Mouse (Mus musculus): ENCODE data around the gene Kifc3.

Kifc3 gene

GRCm38 (mm10) chr8:95175808-95176207, 26.8 kb downstream of the Kifc3 start:
- POLR2A ChIA-PET, result interaction anchor here in 3 of 4 experiments (0.5 to 1.2 kb wide), 6 partner anchors 15 to 962 kb away, joined by 3 to 5 read pairs (median 4); partner anchors contain the start of gene Nup93 (in 1 of the 3)
- CTCF ChIA-PET, result interaction anchor here in 2 of 4 experiments (0.6 to 0.8 kb wide), 3 partner anchors 22 to 472 kb away, joined by 3 to 7 read pairs (median 3); no protein-coding TSS in a partner anchor

- ChIA-PET POLR2A (interaction anchor here in 3 of 4 experiments (0.5 to 1.2 kb wide), 6 partner anchors 15 to 961 kb away, joined by 3 to 5 read pairs (median 4); partner anchors contain the start of gene Nup93 (in 1 of the 3)), CTCF (interaction anchor here in 2 of 4 experiments (0.6 kb wide), 2 partner anchors 22 to 152 kb away, joined by 3 to 7 read pairs; no protein-coding TSS in a partner anchor)
Observed at GRCm38 (mm10) chr8:95175306-95175705, 27.3 kb downstream of the Kifc3 start.

- CTCF ChIA-PET, result no interaction called here
Observed at GRCm38 (mm10) chr8:95172433-95172832, 30.2 kb downstream of the Kifc3 start.

GRCm38 (mm10) chr8:95167726-95168125, 34.9 kb downstream of the Kifc3 start:
- CTCF ChIA-PET, result interaction anchor here in 2 of 4 experiments (0.8 to 1.1 kb wide), 3 partner anchors 25 to 54 kb away, joined by 3 read pairs; no protein-coding TSS in a partner anchor

More at GRCm38 (mm10) chr8:95172433-95172832, 30.2 kb downstream of the Kifc3 start:
- POLR2A ChIA-PET, result interaction anchor here in 1 of 4 experiments (1.1 to 1.2 kb wide), 2 partner anchors 9 to 13 kb away, joined by 3 read pairs; no protein-coding TSS in a partner anchor

GRCm38 (mm10) chr8:95166400-95166799, 36.2 kb downstream of the Kifc3 start:
- ChIA-PET POLR2A (interaction anchor here in 1 of 4 experiments (0.6 to 2.1 kb wide), 6 partner anchors 15 to 106 kb away, joined by 3 to 7 read pairs (median 4); no protein-coding TSS in a partner anchor), CTCF (interaction anchor here in 2 of 4 experiments (0.7 to 1.4 kb wide), 3 partner anchors 9 to 43 kb away, joined by 3 to 4 read pairs (median 3); partner anchors contain the start of gene Kifc3 (in 1 of the 2))

More at GRCm38 (mm10) chr8:95167726-95168125, 34.9 kb downstream of the Kifc3 start:
- POLR2A ChIA-PET, result interaction anchor here in 1 of 4 experiments (2.1 kb wide), 1 partner anchor 26 kb away, joined by 4 read pairs; no protein-coding TSS in a partner anchor

- CTCF ChIA-PET, result interaction anchor here in 2 of 4 experiments (0.7 to 1.4 kb wide), 4 partner anchors 8 to 211 kb away, joined by 3 to 4 read pairs (median 3); partner anchors contain the start of gene Kifc3 (in 1 of the 2)
- POLR2A ChIA-PET, result interaction anchor here in 2 of 4 experiments (0.6 to 2.1 kb wide), 6 partner anchors 15 to 268 kb away, joined by 3 to 7 read pairs (median 4); no protein-coding TSS in a partner anchor
Observed at GRCm38 (mm10) chr8:95165923-95166322, 36.7 kb downstream of the Kifc3 start.

GRCm38 (mm10) chr8:95164469-95164868, 38.1 kb downstream of the Kifc3 start:
- ChIA-PET CTCF (interaction anchor here in 1 of 4 experiments (1.2 kb wide), 1 partner anchor 41 kb away, joined by 3 read pairs; no protein-coding TSS in a partner anchor), POLR2A (interaction anchor here in 1 of 4 experiments (1.2 kb wide), 1 partner anchor 13 kb away, joined by 3 read pairs; no protein-coding TSS in a partner anchor)

GRCm38 (mm10) chr8:95163969-95164368, 38.6 kb downstream of the Kifc3 start:
- CTCF ChIA-PET, result interaction anchor here in 1 of 4 experiments (1.2 kb wide), 1 partner anchor 41 kb away, joined by 3 read pairs; no protein-coding TSS in a partner anchor
- POLR2A ChIA-PET, result interaction anchor here in 1 of 4 experiments (1.2 kb wide), 1 partner anchor 13 kb away, joined by 3 read pairs; no protein-coding TSS in a partner anchor

- ChIA-PET POLR2A (interaction anchor here in 2 of 4 experiments (0.7 to 1.5 kb wide), 4 partner anchors 10 to 36 kb away, joined by 3 to 4 read pairs (median 3); no protein-coding TSS in a partner anchor), CTCF (interaction anchor here in 1 of 4 experiments (0.5 kb wide), 1 partner anchor 224 kb away, joined by 6 read pairs; no protein-coding TSS in a partner anchor)
Observed at GRCm38 (mm10) chr8:95162785-95163184, 39.8 kb downstream of the Kifc3 start.

GRCm38 (mm10) chr8:95159344-95159743, 43.3 kb downstream of the Kifc3 start:
- CTCF ChIA-PET, result no interaction called here

GRCm38 (mm10) chr8:95158654-95159053, 44.0 kb downstream of the Kifc3 start:
- ChIA-PET POLR2A (no interaction called here), CTCF (interaction anchor here in 1 of 4 experiments (0.6 kb wide), 1 partner anchor 10 kb away, joined by 3 read pairs; no protein-coding TSS in a partner anchor)

More at GRCm38 (mm10) chr8:95159344-95159743, 43.3 kb downstream of the Kifc3 start:
- POLR2A ChIA-PET, result no interaction called here

GRCm38 (mm10) chr8:95157145-95157544, 45.5 kb downstream of the Kifc3 start:
- CTCF ChIA-PET, result interaction anchor here in 1 of 4 experiments (1.0 kb wide), 1 partner anchor 9 kb away, joined by 3 read pairs; no protein-coding TSS in a partner anchor
- POLR2A ChIA-PET, result interaction anchor here in 1 of 4 experiments (0.6 kb wide), 1 partner anchor 22 kb away, joined by 3 read pairs; no protein-coding TSS in a partner anchor

GRCm38 (mm10) chr8:95156108-95156507, 46.5 kb downstream of the Kifc3 start:
- ChIA-PET POLR2A (interaction anchor here in 1 of 4 experiments (0.5 to 0.7 kb wide), 2 partner anchors 146 to 419 kb away, joined by 4 read pairs; no protein-coding TSS in a partner anchor), CTCF (no interaction called here)

- ChIA-PET CTCF (no interaction called here), POLR2A (interaction anchor here in 3 of 4 experiments (0.5 to 0.6 kb wide), 3 partner anchors 91 to 420 kb away, joined by 3 to 10 read pairs (median 4); no protein-coding TSS in a partner anchor)
Observed at GRCm38 (mm10) chr8:95155361-95155760, 47.3 kb downstream of the Kifc3 start.

GRCm38 (mm10) chr8:95154654-95155053, 48.0 kb downstream of the Kifc3 start:
- CTCF ChIA-PET, result no interaction called here
- POLR2A ChIA-PET, result interaction anchor here in 2 of 4 experiments (0.5 to 0.6 kb wide), 2 partner anchors 90 to 624 kb away, joined by 3 read pairs; no protein-coding TSS in a partner anchor

GRCm38 (mm10) chr8:95154056-95154455, 48.6 kb downstream of the Kifc3 start:
- ChIA-PET POLR2A (interaction anchor here in 1 of 4 experiments (0.5 kb wide), 1 partner anchor 624 kb away, joined by 3 read pairs; no protein-coding TSS in a partner anchor), CTCF (no interaction called here)

GRCm38 (mm10) chr8:95150608-95151007, 52.0 kb downstream of the Kifc3 start:
- POLR2A ChIA-PET, result interaction anchor here in 2 of 4 experiments (0.9 to 1.2 kb wide), 4 partner anchors 14 to 141 kb away, joined by 3 read pairs; partner anchors contain the start of gene Katnb1 (in 1 of the 2)
- CTCF ChIA-PET, result no interaction called here

GRCm38 (mm10) chr8:95149426-95149825, 53.2 kb downstream of the Kifc3 start:
- ChIA-PET CTCF (interaction anchor here in 2 of 4 experiments (0.5 to 1.0 kb wide), 2 partner anchors 85 to 105 kb away, joined by 3 to 5 read pairs; no protein-coding TSS in a partner anchor), POLR2A (interaction anchor here in 1 of 4 experiments (1.4 kb wide), 1 partner anchor 26 kb away, joined by 3 read pairs; no protein-coding TSS in a partner anchor)

- CTCF ChIA-PET, result no interaction called here
- POLR2A ChIA-PET, result no interaction called here
Observed at GRCm38 (mm10) chr8:95146846-95147245, 55.8 kb downstream of the Kifc3 start.
